Mouse (Mus musculus): ENCODE results near the gene Brsk1.
A peak's percentile ranks its signal among the peaks of the same experiment; 100 is the strongest.

The Brsk1 gene

DNA sequence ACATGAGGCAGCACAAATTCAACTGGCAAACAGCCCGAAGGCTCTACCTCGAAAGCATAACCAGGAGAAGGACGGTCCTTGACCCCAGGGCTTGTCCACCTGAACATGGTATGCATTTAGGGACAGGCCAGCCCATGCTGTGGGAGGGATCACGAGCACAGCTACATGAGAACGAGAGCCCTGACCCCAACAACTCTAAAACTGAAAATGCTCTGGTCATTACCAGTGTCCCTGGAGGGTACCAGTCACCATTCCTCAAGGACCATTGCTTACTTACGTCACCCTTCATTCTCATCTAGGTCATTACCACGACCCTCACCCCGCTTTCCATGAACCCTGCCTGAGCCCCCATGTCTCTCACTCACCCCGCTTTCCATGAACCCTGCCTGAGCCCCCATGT lies 21.2 kb upstream of the Brsk1 start:
- DNase-seq (ENCODE audit: low read depth, low spot score), result no peak

DNA sequence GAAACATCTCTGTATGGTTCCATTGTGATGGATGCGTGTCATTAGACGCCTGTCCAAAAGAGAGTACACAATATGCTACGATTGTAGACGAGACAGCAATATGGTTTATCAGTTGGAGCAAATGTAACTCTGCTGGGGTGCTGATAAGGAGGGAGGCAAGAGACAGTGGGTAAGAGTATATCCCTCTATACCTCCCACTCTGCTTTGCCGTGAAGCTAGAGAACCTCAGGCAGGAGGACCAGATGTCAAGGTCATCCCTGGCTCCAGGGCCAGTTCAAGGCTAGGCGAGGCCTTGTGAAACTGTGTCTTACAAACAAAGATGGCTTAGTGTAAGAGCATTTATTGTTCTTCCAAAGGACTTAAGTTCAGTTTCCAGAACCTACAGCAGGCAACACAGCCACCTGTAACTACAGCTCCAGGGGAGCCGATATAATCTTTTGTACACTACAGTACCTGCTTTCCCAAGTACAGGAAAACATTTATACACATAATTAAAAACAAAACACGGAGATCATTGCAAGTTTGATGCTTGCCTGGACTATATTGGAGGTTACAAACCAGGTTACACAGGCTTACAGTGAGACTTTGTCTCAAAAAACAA lies 19.6 kb upstream of the Brsk1 start:
- DNase-seq (ENCODE audit: low read depth, low spot score), result no peak

- no peak for DNase-seq (ENCODE audit: low read depth, low spot score)
These were observed 18.4 kb upstream of the Brsk1 start for GRCm38 (mm10) chr7:4671956-4672355.

- DNase-seq (ENCODE audit: low read depth, low spot score), result no peak
These were observed 16.2 kb upstream of the Brsk1 start for GRCm38 (mm10) chr7:4674114-4674731.

- DNase-seq (ENCODE audit: low read depth, low spot score), result no peak
These were observed 15.2 kb upstream of the Brsk1 start for GRCm38 (mm10) chr7:4675200-4675599.

GRCm38 (mm10) chr7:4683307-4683706 lies 7.1 kb upstream of the Brsk1 start:
- no peak for DNase-seq (ENCODE audit: low read depth, low spot score)

- DNase-seq (ENCODE audit: low read depth, low spot score), result no peak
These were observed 6.2 kb upstream of the Brsk1 start for GRCm38 (mm10) chr7:4684203-4684602.

- peak; percentile 91 for DNase-seq (ENCODE audit: low read depth, low spot score)
These were observed 5.6 kb upstream of the Brsk1 start, which contains the start of gene Hspbp1 for GRCm38 (mm10) chr7:4684632-4685417. Gene Hspbp1 (minus strand): TSS chr7:4685068.

DNA sequence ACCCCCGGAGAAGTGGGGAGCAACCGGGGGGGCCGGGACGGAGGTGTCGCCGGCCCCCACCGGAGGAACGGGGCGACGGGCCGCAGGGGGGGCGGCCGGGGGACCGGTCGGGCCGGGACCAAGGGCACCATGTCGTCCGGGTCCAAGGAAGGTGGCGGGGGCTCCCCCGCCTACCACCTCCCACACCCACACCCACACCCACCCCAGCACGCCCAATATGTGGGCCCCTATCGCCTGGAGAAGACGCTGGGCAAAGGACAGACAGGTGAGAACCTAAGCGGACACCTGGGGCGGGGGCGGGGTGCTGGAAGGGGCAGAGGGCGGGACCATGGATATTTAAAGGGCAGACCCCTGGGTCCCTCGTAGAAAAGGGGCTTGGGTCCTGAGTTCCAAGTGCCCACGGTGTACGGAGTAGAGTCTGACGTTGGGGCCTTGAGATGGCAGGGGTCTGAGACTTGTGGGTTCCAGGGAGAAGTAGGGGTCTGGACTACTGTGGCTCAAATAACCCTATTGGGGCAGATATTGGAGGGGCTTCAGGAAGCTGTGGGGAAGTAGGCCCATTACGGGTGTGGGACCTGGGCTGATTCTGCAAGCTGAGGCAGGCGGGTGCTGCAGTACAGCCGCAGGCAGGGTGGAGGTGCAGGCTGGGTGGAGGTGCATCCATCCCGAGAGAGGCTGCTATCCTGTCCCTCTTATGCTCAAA lies 698 bp downstream of the Brsk1 start:
- DNase-seq (ENCODE audit: low read depth, low spot score), result no peak

DNA sequence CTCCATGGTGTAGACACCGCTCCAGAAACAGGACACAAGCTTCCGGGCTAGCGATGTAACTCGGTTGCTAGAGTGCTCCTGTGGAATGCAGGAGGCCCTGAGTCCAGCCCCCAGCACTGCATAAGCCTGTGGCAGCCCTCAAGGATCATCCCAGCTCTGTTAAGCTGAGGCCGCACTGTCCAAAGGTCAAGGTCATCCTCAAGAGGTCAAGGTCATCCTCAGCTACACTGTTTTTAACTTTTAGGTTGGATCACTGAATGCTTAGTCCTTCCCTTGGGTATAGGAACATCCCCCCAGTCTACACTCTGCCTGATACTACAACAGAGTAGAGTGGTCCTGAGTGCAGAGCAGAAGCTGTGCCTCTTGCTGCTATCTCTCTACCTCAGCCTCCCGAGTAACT lies 2.6 kb downstream of the Brsk1 start:
- no peak for DNase-seq (ENCODE audit: low read depth, low spot score)

DNA sequence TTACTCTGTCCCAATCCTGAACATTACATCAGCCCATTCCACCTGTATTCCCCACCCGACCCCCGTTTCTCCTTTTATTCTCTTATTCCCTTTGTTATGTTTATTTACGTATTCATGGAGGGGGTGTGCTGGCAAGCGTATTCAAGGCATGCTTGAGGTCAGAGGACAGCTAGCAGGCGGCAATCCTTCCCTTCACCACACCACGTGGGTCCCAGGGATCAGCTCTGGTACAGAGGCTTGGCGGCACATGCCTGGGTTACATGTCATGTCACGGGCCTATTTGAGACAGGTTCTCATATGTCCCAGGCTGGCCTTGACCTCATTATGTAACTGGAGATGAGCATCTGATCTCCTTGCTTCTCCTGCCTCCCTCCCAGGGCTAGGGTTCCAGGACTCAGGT lies 11.9 kb downstream of the Brsk1 start:
- no peak for DNase-seq (ENCODE audit: low read depth, low spot score)

GRCm38 (mm10) chr7:4703195-4703594 lies 12.8 kb downstream of the Brsk1 start:
- no peak for DNase-seq (ENCODE audit: low read depth, low spot score)

- no peak for DNase-seq (ENCODE audit: low read depth, low spot score)
These were observed 14.7 kb downstream of the Brsk1 start for GRCm38 (mm10) chr7:4705098-4705497.

GRCm38 (mm10) chr7:4712594-4712993 lies 22.2 kb downstream of the Brsk1 start:
- DNase-seq (ENCODE audit: low read depth, low spot score), result no peak

GRCm38 (mm10) chr7:4716955-4717354 lies 26.6 kb downstream of the Brsk1 start:
- no peak for DNase-seq (ENCODE audit: low read depth, low spot score)

- DNase-seq (ENCODE audit: low read depth, low spot score), result no peak
These were observed 28.9 kb downstream of the Brsk1 start for GRCm38 (mm10) chr7:4719276-4719675.

DNA sequence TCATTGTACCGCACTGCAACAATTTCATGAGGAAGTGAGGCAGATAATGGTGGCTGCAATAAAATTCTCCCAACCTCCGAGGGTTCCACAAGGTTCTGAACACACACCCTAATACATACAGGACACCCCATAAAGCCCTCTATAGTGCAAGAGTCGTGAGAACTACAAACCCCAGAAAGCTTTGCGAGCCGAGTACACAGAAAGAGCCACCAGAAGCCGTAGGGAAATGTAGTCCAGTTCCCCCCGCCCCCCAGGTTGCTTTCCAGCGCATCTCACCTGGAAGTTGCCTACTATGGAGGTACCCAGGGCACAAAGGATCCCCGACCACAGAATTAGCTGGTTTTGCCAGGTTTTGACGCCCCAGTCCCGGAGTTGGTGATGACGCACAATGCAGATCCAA lies 33.1 kb downstream of the Brsk1 start:
- no peak for DNase-seq (ENCODE audit: low read depth, low spot score)

- no peak for DNase-seq (ENCODE audit: low read depth, low spot score)
These were observed 34.0 kb downstream of the Brsk1 start for GRCm38 (mm10) chr7:4724359-4724758.

DNA sequence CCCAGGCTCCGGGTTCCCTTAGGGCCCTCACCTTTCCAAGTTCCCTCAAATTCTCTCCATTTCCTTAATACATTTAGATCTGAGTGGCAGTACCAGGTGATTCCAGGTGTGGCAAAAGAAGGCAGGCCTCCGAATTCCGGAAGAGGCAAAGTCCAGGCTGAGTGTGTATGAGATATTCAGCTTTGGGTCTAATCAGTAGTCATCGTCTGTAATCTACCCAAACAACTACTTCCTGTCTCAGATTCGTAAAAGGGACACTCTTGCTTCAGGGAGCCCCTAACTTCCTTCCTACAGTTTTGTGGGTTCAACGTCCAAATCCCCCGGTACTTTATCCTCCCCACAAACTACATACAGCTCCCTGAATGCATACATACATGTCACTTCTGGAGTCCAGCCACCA lies 34.8 kb downstream of the Brsk1 start, which contains the start of gene Tmem150b:
Gene Tmem150b (minus strand): TSS at position 81 of the 400 bp plus-strand sequence.
- DNase-seq (ENCODE audit: low read depth, low spot score), result no peak

GRCm38 (mm10) chr7:4731090-4731489 lies 40.7 kb downstream of the Brsk1 start:
- DNase-seq (ENCODE audit: low read depth, low spot score), result no peak

DNA sequence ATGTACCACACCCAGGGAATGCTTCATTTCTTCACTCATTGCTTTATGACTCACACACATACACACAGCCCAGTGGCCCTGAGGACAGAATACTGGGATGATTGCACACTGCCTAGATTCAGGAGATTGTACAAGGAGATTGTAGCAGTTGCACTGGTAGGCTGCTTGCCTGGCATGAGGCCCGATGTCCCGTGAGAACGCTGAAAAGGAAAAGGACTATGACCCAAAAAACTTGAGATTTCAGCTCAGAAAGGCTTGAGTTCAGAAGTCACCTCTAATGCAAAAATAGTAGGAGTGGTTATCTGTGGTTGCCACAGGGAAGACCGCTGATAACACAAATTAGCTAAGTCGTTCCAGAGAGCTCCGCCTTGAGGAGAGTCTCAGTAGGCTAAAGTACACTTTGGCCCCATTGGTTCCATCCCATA lies 42.6 kb downstream of the Brsk1 start:
- DNase-seq (ENCODE audit: low read depth, low spot score), result no peak

DNA sequence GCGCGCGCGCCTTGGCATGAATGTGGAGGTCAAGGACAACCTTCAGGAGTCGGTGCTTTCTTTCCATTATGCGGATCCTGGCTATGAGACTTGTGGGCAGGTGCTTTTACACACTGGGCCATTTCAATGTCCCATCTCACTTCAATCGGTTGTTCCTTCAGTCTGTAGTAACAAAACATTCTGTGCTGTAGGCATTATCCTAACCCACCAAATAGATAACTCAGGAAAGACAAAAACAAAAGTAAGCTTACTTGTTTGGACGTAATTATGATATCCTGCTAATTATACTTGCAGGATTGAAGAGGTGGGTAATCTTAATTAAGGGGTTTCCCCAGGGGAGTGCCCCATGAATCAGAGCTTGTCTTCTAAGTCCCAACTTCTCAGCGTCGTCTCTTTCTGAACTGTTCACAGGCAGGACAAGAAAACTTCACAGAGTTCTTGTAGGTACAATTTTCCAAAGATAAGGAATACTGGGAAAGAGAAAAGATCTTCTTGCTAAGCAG lies 48.7 kb downstream of the Brsk1 start:
- no peak for DNase-seq (ENCODE audit: low read depth, low spot score)

Data from retina, postnatal 7 days (tissue).